Mouse (Mus musculus) embryonic facial prominence, embryonic 10.5 days (tissue): ENCODE data around the gene Bap1. TPM values are rescaled to one million over a fixed set of nuclear protein-coding genes. Genes with fewer than 3 reads are reported as not detected.
A peak's percentile ranks its signal among the peaks of the same experiment; 100 is the strongest.

Experiments used
- DNase-seq: peaks from one replicate; pipeline ENCODE4 v3.0.0-alpha.2; 2017; ENCODE audit warnings: low spot score
- H3K27ac ChIP-seq: fragments of 300-500 bp; sonication (generic); replicated peaks from 2 replicates; pipeline ENCODE4 v1.5.1; 2016; ENCODE audit warnings: mild to moderate bottlenecking
- H3K27me3 ChIP-seq: fragments of 300-500 bp; sonication (generic); replicated peaks from 2 replicates; pipeline ENCODE4 v1.6.1; 2016; ENCODE audit warnings: low read depth, mild to moderate bottlenecking; ENCODE audit not compliant: poor library complexity, severe bottlenecking
- H3K36me3 ChIP-seq: fragments of 300-500 bp; sonication (generic); replicated peaks from 2 replicates; pipeline ENCODE4 v1.6.1; 2016; ENCODE audit warnings: mild to moderate bottlenecking, moderate library complexity
- H3K4me1 ChIP-seq: fragments of 300-500 bp; sonication (generic); 2 replicates; pipeline ENCODE4 v1.6.1; 2016
- H3K4me3 ChIP-seq: fragments of 300-500 bp; sonication (generic); 2 replicates; pipeline ENCODE4 v1.5.1; 2016; ENCODE audit warnings: mild to moderate bottlenecking, moderate library complexity
- H3K9me3 ChIP-seq: fragments of 300-500 bp; sonication (generic); 2 replicates; pipeline ENCODE4 v1.6.1; 2016; ENCODE audit warnings: mild to moderate bottlenecking
- WGBS: fragments of 180-500 bp; shearing (Covaris S2); methylation state at CpG from one replicate; pipeline ENCODE4 v1.1.7; 2016; 5-methylcytosine and 5-hydroxymethylcytosine counted together
- polyA plus RNA-seq: library from polyadenylated mRNA; unstranded; fragments of >200 nt; fragmentation: Nextera tagmentation; extraction: Ambion mirVana; gene quantifications from 2 replicates; pipeline ENCODE4 v1.2.1, GENCODE M21; 2016

Gene Bap1
- polyA plus RNA-seq, 1 experiment from 2014 or later = 139 TPM

DNA sequence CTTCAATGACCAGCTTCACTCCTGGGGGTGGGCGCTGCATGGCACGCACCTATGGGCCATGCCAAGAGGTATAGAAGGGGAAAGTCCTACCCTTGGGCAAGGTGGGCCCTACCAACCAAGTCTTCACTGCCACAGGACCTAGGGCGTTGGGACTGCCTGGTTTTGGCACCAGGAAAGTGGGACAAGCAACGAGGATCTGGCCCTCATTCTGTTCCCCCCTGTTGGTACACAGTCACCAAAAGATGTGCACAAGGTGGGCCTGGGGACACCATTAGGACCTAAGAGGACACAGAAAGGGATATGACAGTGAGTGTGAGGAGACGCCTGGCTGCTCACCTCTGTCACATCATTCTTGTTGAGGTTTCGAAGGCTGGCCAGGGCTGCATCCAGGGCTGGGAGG is 19.9 kb downstream of the Bap1 start:
- WGBS = 91% methylated on average over 6 of the region's 6 CpGs
- no peak overlapping the region for H3K27ac ChIP-seq
- H3K9me3 ChIP-seq = no peaks in the 10 kb centered on the region
- no peak for DNase-seq
- no peaks in the 10 kb centered on the region for H3K36me3 ChIP-seq
- peaks cover 29% of the 10 kb centered on the region for H3K4me1 ChIP-seq
- no peak overlapping the region for H3K4me3 ChIP-seq
- H3K27me3 ChIP-seq = 0 out of 2 replicates have a peak, but pooled peaks cover 7% of the 10 kb centered on the region

DNA sequence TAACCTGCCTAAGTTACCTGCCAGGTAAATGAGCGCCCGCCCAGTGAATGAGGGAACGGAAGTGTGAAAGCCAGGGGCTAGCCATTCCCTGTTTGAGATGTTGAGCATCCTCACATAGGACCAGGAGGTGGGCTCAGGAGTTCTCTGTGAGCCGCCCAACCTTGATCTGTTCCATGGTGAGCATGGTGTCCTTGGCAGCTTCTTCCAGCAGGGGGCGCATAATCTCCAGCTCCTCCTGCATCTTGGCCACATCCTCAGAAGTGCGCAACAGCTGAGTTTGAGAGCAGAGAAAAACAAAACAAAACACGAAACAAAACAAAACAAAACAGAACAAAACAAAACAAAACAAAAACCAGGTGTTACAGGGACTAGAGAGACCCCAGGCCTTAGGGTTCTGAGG is 20.9 kb downstream of the Bap1 start:
- Histone ChIP-seq H3K27ac (no peak overlapping the region), H3K36me3 (no peaks in the 10 kb centered on the region), H3K9me3 (no peaks in the 10 kb centered on the region), H3K27me3 (0 out of 2 replicates have a peak, but pooled peaks cover 7% of the 10 kb centered on the region), H3K4me1 (peaks cover 29% of the 10 kb centered on the region), H3K4me3 (no peak overlapping the region)
- 24% methylated on average over 7 of the region's 7 CpGs for WGBS
- DNase-seq = peak; percentile 85

DNA sequence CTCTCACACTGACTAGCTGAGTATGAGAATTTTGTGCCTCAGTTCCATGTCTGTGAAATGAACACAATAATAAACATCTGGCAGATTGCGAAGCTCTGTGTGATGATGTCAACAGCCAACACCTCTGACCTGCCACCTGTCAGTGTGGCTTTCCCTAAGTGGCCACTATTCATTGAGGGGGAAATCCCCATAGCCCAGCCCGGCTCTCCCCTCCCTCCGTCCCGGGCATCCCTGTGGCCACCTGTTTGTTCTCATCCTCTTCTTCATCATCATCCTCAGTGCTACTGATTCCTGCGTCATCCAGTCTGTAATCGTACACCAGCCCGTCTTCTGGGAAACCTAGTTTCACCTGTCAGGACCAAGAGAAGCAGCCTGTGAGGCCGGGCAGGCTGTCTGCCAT is 34.5 kb downstream of the Bap1 start:
- WGBS = 85% methylated on average over 8 of the region's 8 CpGs

More for the DNA sequence above, 34.5 kb downstream of the Bap1 start:
- Histone ChIP-seq H3K9me3 (no peaks in the 10 kb centered on the region), H3K36me3 (no peaks in the 10 kb centered on the region), H3K4me3 (no peak overlapping the region), H3K4me1 (no peaks in the 10 kb centered on the region), H3K27me3 (no peaks in the 10 kb centered on the region), H3K27ac (no peak overlapping the region)
- no peak for DNase-seq

Other genes with a start within 250 kb of the Bap1 start
- gene Spcs1, start 249.8 kb upstream of the Bap1 start, polyA plus RNA-seq = 255 and 262 TPM in 2 replicates
- 153 and 163 TPM in 2 replicates for gene Pbrm1, start 232.3 kb upstream of the Bap1 start, polyA plus RNA-seq
- gene Gnl3, start 232.3 kb upstream of the Bap1 start, polyA plus RNA-seq = 149 and 151 TPM in 2 replicates
- gene Smim4, start 122.5 kb upstream of the Bap1 start, polyA plus RNA-seq = 62.3 and 63.3 TPM in 2 replicates
- 589 and 605 TPM in 2 replicates for gene Nt5dc2, start 120.4 kb upstream of the Bap1 start, polyA plus RNA-seq
- gene Stab1, start 82.8 kb upstream of the Bap1 start, polyA plus RNA-seq = 21.0 and 22.3 TPM in 2 replicates
- 3.0 and 6.2 TPM in 2 replicates for gene Tnnc1, start 43.1 kb upstream of the Bap1 start, polyA plus RNA-seq
- 476 and 493 TPM in 2 replicates for gene Nisch, start 34.5 kb upstream of the Bap1 start, polyA plus RNA-seq
- 0.76 and 0.79 TPM in 2 replicates for gene Sema3g, start 33.6 kb upstream of the Bap1 start, polyA plus RNA-seq
- 12.0 and 12.8 TPM in 2 replicates for gene Phf7, start 133 bp upstream of the Bap1 start, polyA plus RNA-seq
- gene Dnah1, start 72.4 kb downstream of the Bap1 start, polyA plus RNA-seq = 4.7 and 5.0 TPM in 2 replicates
- 28.3 TPM in 2 replicates for gene Capn7, start 85.2 kb downstream of the Bap1 start, polyA plus RNA-seq
- 26.3 and 30.2 TPM in 2 replicates for gene Sh3bp5, start 184.6 kb downstream of the Bap1 start, polyA plus RNA-seq
- gene Eaf1, start 242.9 kb downstream of the Bap1 start, polyA plus RNA-seq = 32.6 and 35.8 TPM in 2 replicates
- 79.1 and 86.2 TPM in 2 replicates for gene Mettl6, start 243.6 kb downstream of the Bap1 start, polyA plus RNA-seq